8 mouse cellular contexts compared by ENCODE assay signal in the genomic region with DNA sequence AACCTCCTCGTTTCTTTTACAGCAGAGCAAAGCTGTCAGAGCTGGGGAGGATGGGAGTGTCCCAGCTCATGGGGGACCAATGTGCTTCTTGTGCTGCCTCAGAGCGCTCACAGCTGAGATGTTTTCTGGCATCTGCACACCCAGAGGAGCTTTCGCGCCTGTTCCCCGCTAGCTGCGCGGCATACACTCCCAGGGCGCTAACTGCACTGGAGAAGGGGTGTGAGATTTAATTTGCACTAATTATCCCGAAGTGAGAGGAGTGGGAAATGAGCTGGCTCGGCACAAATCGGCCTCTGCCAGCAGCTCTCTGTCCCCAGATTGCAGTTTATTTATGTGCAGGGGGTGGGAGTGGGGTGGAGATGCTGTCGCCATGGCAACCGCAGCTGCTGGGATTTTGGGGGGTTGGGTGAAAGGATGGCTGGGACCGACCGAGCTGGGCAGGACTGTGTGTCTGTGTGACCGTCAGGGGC. TPM values are rescaled to one million over a fixed set of nuclear protein-coding genes. Genes with fewer than 3 reads are reported as not detected.
A peak's percentile ranks its signal among the peaks of the same experiment; 100 is the strongest.
DNase-seq lines count a peak whose midpoint lies in the region; ATAC-seq and TF ChIP-seq lines count a peak whose summit lies in the region.

No protein-coding gene starts in this region.

- no peak for TF ChIP-seq EP300 in liver, postnatal 0 days (IDR thresholded peaks at IDR 0.05; ENCODE audit: low read depth)

- ATAC-seq in kidney, embryonic 15.5 days (replicated peaks; ENCODE audit: low FRiP score): no peak; the same call in 1 of the 2 replicates
- peak; percentile 95 for ATAC-seq in forebrain, embryonic 16.5 days
- peak; percentile 87 for ATAC-seq in hindbrain, embryonic 15.5 days (ENCODE audit: low FRiP score, low read depth)
- ATAC-seq in liver, postnatal 0 days: no peak

- H3K36me3 ChIP-seq in kidney, embryonic 15.5 days: no peaks in the 10 kb centered on the region
- no peaks in the 10 kb centered on the region for H3K36me3 ChIP-seq in forebrain, embryonic 16.5 days (ENCODE audit: control insufficient read depth, insufficient read depth)
- no peaks in the 10 kb centered on the region for H3K36me3 ChIP-seq in hindbrain, embryonic 15.5 days
- no peaks in the 10 kb centered on the region for H3K36me3 ChIP-seq in liver, postnatal 0 days (replicated peaks; ENCODE audit: insufficient read depth, low read length)

- 0 out of 2 replicates have a peak, but pooled peaks cover 3% of the 10 kb centered on the region for H3K27me3 ChIP-seq in kidney, embryonic 15.5 days
- no peaks in the 10 kb centered on the region for H3K27me3 ChIP-seq in forebrain, embryonic 16.5 days (replicated peaks; ENCODE audit: control insufficient read depth, insufficient read depth, low read length)
- H3K27me3 ChIP-seq in hindbrain, embryonic 15.5 days: no peaks in the 10 kb centered on the region
- peaks cover 18% of the 10 kb centered on the region; the same call in 1 of the 2 replicates for H3K27me3 ChIP-seq in liver, postnatal 0 days (ENCODE audit: insufficient read depth, low read length)

- 2% methylated on average over 16 of the region's 16 CpGs for WGBS in kidney, embryonic 15.5 days
- WGBS in forebrain, embryonic 16.5 days: 2% methylated on average over 16 of the region's 16 CpGs
- WGBS in hindbrain, embryonic 15.5 days: 2% methylated on average over 16 of the region's 16 CpGs
- WGBS in liver, postnatal 0 days (ENCODE audit: insufficient replicate concordance): 8% methylated on average over 16 of the region's 16 CpGs

- H3K9me3 ChIP-seq in kidney, embryonic 15.5 days (replicated peaks): no peaks in the 10 kb centered on the region
- no peaks in the 10 kb centered on the region for H3K9me3 ChIP-seq in forebrain, embryonic 16.5 days (ENCODE audit: control insufficient read depth, low read length)
- H3K9me3 ChIP-seq in hindbrain, embryonic 15.5 days: no peaks in the 10 kb centered on the region
- H3K9me3 ChIP-seq in liver, postnatal 0 days (ENCODE audit: low read length): no peaks in the 10 kb centered on the region

- H3K4me3 ChIP-seq in kidney, embryonic 15.5 days (replicated peaks): no peak overlapping the region
- H3K4me3 ChIP-seq in forebrain, embryonic 16.5 days (replicated peaks; ENCODE audit: low read length): peak overlapping the region; percentile 26
- 0 out of 2 replicates have a peak overlapping the region, but pooled peaks have one; percentile 7 for H3K4me3 ChIP-seq in hindbrain, embryonic 15.5 days
- no peak overlapping the region for H3K4me3 ChIP-seq in liver, postnatal 0 days (ENCODE audit: low read depth, low read length)

- peak overlapping the region; percentile 31 for H3K4me2 ChIP-seq in kidney, embryonic 15.5 days
- peak overlapping the region; percentile 49 for H3K4me2 ChIP-seq in forebrain, embryonic 16.5 days (ENCODE audit: low read length)
- peak overlapping the region; percentile 36 for H3K4me2 ChIP-seq in hindbrain, embryonic 15.5 days
- H3K4me2 ChIP-seq in liver, postnatal 0 days (ENCODE audit: low read depth, low read length): no peak overlapping the region

- H3K9ac ChIP-seq in kidney, embryonic 15.5 days: no peak overlapping the region
- H3K9ac ChIP-seq in forebrain, embryonic 16.5 days (replicated peaks; ENCODE audit: low read depth, low read length): peak overlapping the region; percentile 42
- H3K9ac ChIP-seq in hindbrain, embryonic 15.5 days: no peak overlapping the region
- no peak overlapping the region for H3K9ac ChIP-seq in liver, postnatal 0 days (replicated peaks)

- H3K27ac ChIP-seq in kidney, embryonic 15.5 days: peak overlapping the region; percentile 57; the same call in 1 of the 2 replicates
- H3K27ac ChIP-seq in forebrain, embryonic 16.5 days (ENCODE audit: low read length): peak overlapping the region; percentile 84
- H3K27ac ChIP-seq in hindbrain, embryonic 15.5 days (replicated peaks): peak overlapping the region; percentile 82
- H3K27ac ChIP-seq in liver, postnatal 0 days (ENCODE audit: low read depth): no peak overlapping the region

- intact Hi-C loops in left cerebral cortex, postnatal 36 days (cut with DNase I): loop anchor here (1.0 to 5.0 kb wide), 5 partner anchors 42 to 188 kb away; partner anchors contain the start of gene Camk2n1

- peaks cover 38% of the 10 kb centered on the region for H3K4me1 ChIP-seq in kidney, embryonic 15.5 days
- H3K4me1 ChIP-seq in forebrain, embryonic 16.5 days (replicated peaks; ENCODE audit: control insufficient read depth, insufficient read depth, low read length): peaks cover 28% of the 10 kb centered on the region
- peaks cover 42% of the 10 kb centered on the region for H3K4me1 ChIP-seq in hindbrain, embryonic 15.5 days (replicated peaks)
- H3K4me1 ChIP-seq in liver, postnatal 0 days (ENCODE audit: insufficient read depth): no peaks in the 10 kb centered on the region

- TF ChIP-seq CTCF in liver, postnatal 0 days (IDR thresholded peaks at IDR 0.05; ENCODE audit: low read depth): no peak

- no peak for DNase-seq in kidney, adult 8-10 months
- DNase-seq in left cerebral cortex, postnatal 36 days (ENCODE audit: low spot score in 2 of 2): peak; percentile 87 to 89
- DNase-seq in right cerebral cortex, adult 18-20 months: peak; percentile 93
- no peak for DNase-seq in spleen, postnatal 36 days (ENCODE audit: low spot score in 2 of 2)
- DNase-seq in liver, postnatal 0 days: no peak

RNA-seq across cellular contexts. Expression of gene Camk2n1, which starts 50.6 kb away (rescaled TPM):
- polyA plus RNA-seq in kidney, embryonic 15.5 days (2015; fragmentation: Nextera tagmentation; extraction: Ambion mirVana): 7.6 and 8.3 TPM in 2 replicates
- 9.8 and 10.2 TPM in 2 replicates for polyA plus RNA-seq in forebrain, embryonic 16.5 days (2015; fragmentation: Nextera tagmentation; extraction: Ambion mirVana)
- 16.9 and 17.0 TPM in 2 replicates for polyA plus RNA-seq in hindbrain, embryonic 15.5 days (2015; fragmentation: Nextera tagmentation; extraction: Ambion mirVana)
- total RNA-seq in left cerebral cortex, postnatal 36 days (2021): 1,000 to 10,000 TPM; 1,236 to 1,427 TPM
- 5.5 and 6.1 TPM in 2 replicates for polyA plus RNA-seq in liver, postnatal 0 days (2015; fragmentation: Nextera tagmentation; extraction: Ambion mirVana)

Comparison
In these comparisons a context has a peak if more than half of its experiments do, and no peak if none do; other contexts are left out.
1. ATAC-seq: peak in forebrain, embryonic 16.5 days (single experiment) and hindbrain, embryonic 15.5 days (single experiment); none in kidney, embryonic 15.5 days (single experiment) and liver, postnatal 0 days (single experiment).
2. H3K4me3 ChIP-seq: peak in forebrain, embryonic 16.5 days (single experiment) and hindbrain, embryonic 15.5 days (single experiment); none in kidney, embryonic 15.5 days (single experiment) and liver, postnatal 0 days (single experiment).
3. DNase-seq: peak in left cerebral cortex, postnatal 36 days (2 of 2) and right cerebral cortex, adult 18-20 months (single experiment); none in kidney, adult 8-10 months (0 of 2), spleen, postnatal 36 days (0 of 2) and liver, postnatal 0 days (single experiment).